Mouse (Mus musculus) CH12.LX (cell line): ENCODE measurements at regions not wholly inside any gene's neighbourhood (a gene's known extent, or its start where the extent isn't known, plus 50 kb on each side); places are given as distances from the start of the nearest gene placed in this dataset.

ENCODE experiments used
- DNase-seq: peaks from one replicate; pipeline ENCODE4 v3.0.0-alpha.2; 2013; ENCODE audit errors: extremely low read depth
- H3K27ac ChIP-seq: 2 replicates; pipeline ENCODE4 v1.5.1; 2012; ENCODE audit warnings: low read depth, mild to moderate bottlenecking, control low read depth, moderate library complexity; ENCODE audit not compliant: insufficient read depth
- H3K27me3 ChIP-seq: replicated peaks from 2 replicates; pipeline ENCODE3; 2012; ENCODE audit warnings: inconsistent platforms
- H3K36me3 ChIP-seq, 2 experiments: replicated peaks in 1 of 2; 2 replicates each; pipeline versions ENCODE3 to v1.6.1; 2012; ENCODE audit warnings: inconsistent platforms in 1 of 2, low read length in 1 of 2, mild to moderate bottlenecking in 1 of 2, mixed read lengths in 1 of 2, moderate library complexity in 1 of 2; ENCODE audit not compliant: control insufficient read depth in 1 of 2, insufficient read depth in 1 of 2
- H3K4me1 ChIP-seq, 2 experiments: 2 replicates each; pipeline ENCODE4 v1.6.1; 2012; ENCODE audit warnings: inconsistent platforms in 1 of 2, moderate library complexity in 1 of 2; ENCODE audit not compliant: insufficient read depth in 2 of 2, control insufficient read depth in 1 of 2
- H3K4me2 ChIP-seq: 2 replicates; pipeline ENCODE4 v1.6.1; 2012; ENCODE audit warnings: low read depth, mild to moderate bottlenecking, control low read depth; ENCODE audit not compliant: poor library complexity, insufficient read depth, severe bottlenecking
- H3K4me3 ChIP-seq, 3 experiments: fragments of 150-350 bp in 1 of 3; sonication (generic) in 1 of 3; replicated peaks in 1 of 3; 2 replicates each; pipeline versions ENCODE3 to v1.5.1; 2011 to 2012; ENCODE audit warnings: low read depth in 2 of 3, low read length in 2 of 3, mild to moderate bottlenecking in 2 of 3, moderate library complexity in 2 of 3, control low read depth in 1 of 3, improper control_type of control experiment in 1 of 3, inconsistent platforms in 1 of 3, mixed read lengths in 1 of 3; ENCODE audit not compliant: poor library complexity in 1 of 3
- H3K79me2 ChIP-seq: replicated peaks from 2 replicates; pipeline ENCODE4 v1.6.1; 2012; ENCODE audit warnings: mild to moderate bottlenecking, moderate library complexity; ENCODE audit not compliant: control insufficient read depth, poor library complexity, insufficient read depth, severe bottlenecking; ENCODE audit errors: extremely low read depth
- H3K9ac ChIP-seq: 2 replicates; pipeline ENCODE4 v1.6.1; 2012; ENCODE audit warnings: low read depth, mild to moderate bottlenecking, control low read depth, moderate library complexity; ENCODE audit not compliant: insufficient read depth
- H3K9me3 ChIP-seq: replicated peaks from 2 replicates; pipeline ENCODE3; 2012; ENCODE audit warnings: low read length, inconsistent platforms, mixed read lengths
- CHD2 ChIP-seq: IDR thresholded peaks from 2 replicates; pipeline ENCODE4 v1.6.1; 2011; ENCODE audit warnings: low read length, improper control_type of control experiment
- E2F4 ChIP-seq: IDR thresholded peaks from 2 replicates; pipeline ENCODE4 v1.6.1; 2011; ENCODE audit warnings: low read depth, low read length, improper control_type of control experiment; ENCODE audit not compliant: insufficient replicate concordance
- GABPA ChIP-seq: IDR thresholded peaks from 2 replicates; pipeline ENCODE4 v1.6.1; 2012; ENCODE audit warnings: low read depth, low read length, improper control_type of control experiment, inconsistent platforms; ENCODE audit not compliant: insufficient replicate concordance
- HCFC1 ChIP-seq: IDR thresholded peaks from 2 replicates; pipeline ENCODE4 v1.6.1; 2012; ENCODE audit warnings: low read depth, mild to moderate bottlenecking, inconsistent platforms, low read length, improper control_type of control experiment
- JUN ChIP-seq: IDR thresholded peaks from 2 replicates; pipeline ENCODE4 v1.6.1; 2011; ENCODE audit warnings: low read depth, mild to moderate bottlenecking, low read length, improper control_type of control experiment, moderate library complexity; ENCODE audit not compliant: insufficient read depth
- MAZ ChIP-seq: IDR thresholded peaks from 2 replicates; pipeline ENCODE4 v1.6.1; 2012; ENCODE audit warnings: low read depth, mild to moderate bottlenecking, inconsistent platforms, low read length, improper control_type of control experiment, moderate library complexity
- MXI1 ChIP-seq: IDR thresholded peaks from 2 replicates; pipeline ENCODE4 v1.6.1; 2011; ENCODE audit warnings: mild to moderate bottlenecking, low read depth, low read length, improper control_type of control experiment
- NELFE ChIP-seq: IDR thresholded peaks from 2 replicates; pipeline ENCODE4 v1.6.1; 2011; ENCODE audit warnings: low read depth, low read length, improper control_type of control experiment
- PAX5 ChIP-seq: IDR thresholded peaks from 2 replicates; pipeline ENCODE4 v1.6.1; 2012; ENCODE audit warnings: low read length, inconsistent platforms, mixed read lengths
- POLR2AphosphoS2 ChIP-seq: IDR thresholded peaks from 2 replicates; pipeline ENCODE4 v1.6.1; 2011; ENCODE audit warnings: low read depth, low read length, improper control_type of control experiment
- RAD21 ChIP-seq: IDR thresholded peaks from 2 replicates; pipeline ENCODE4 v1.6.1; 2011; ENCODE audit warnings: low read depth, mild to moderate bottlenecking, low read length, improper control_type of control experiment, moderate library complexity
- RCOR1 ChIP-seq: conservative IDR thresholded peaks from 2 replicates; pipeline ENCODE4 v1.6.1; 2012; ENCODE audit warnings: low read depth, mild to moderate bottlenecking, inconsistent platforms, low read length, improper control_type of control experiment
- SMC3 ChIP-seq: IDR thresholded peaks from 2 replicates; pipeline ENCODE4 v1.6.1; 2011; ENCODE audit warnings: low read depth, low read length, improper control_type of control experiment
- TBP ChIP-seq: conservative IDR thresholded peaks from 2 replicates; pipeline ENCODE4 v1.6.1; 2011; ENCODE audit warnings: low read depth, low read length, improper control_type of control experiment
- UBTF ChIP-seq: IDR thresholded peaks from 2 replicates; pipeline ENCODE4 v1.6.1; 2012; ENCODE audit warnings: low read depth, mild to moderate bottlenecking, inconsistent platforms, low read length, improper control_type of control experiment, moderate library complexity
- USF1 ChIP-seq: IDR thresholded peaks from 2 replicates; pipeline ENCODE4 v1.6.1; 2014; ENCODE audit warnings: low read depth, mild to moderate bottlenecking, inconsistent platforms, low read length, improper control_type of control experiment
- USF2 ChIP-seq: conservative IDR thresholded peaks from 2 replicates; pipeline ENCODE4 v1.6.1; 2011; ENCODE audit warnings: low read depth, low read length, improper control_type of control experiment
- dilution Hi-C: fragments of 300-500 bp; cut with MboI; formaldehyde crosslinking; loops from 2 replicates; pipeline ENCODE4 v1.14.3; 2020; ENCODE audit warnings: low sequenced_read_pairs; ENCODE audit not compliant: extremely low pct_unique_long_range_greater_than_20kb, extremely low pct_ligation_motif_present
- in situ Hi-C: fragments of 300-500 bp; cut with MboI; formaldehyde crosslinking; loops from 3 replicates; pipeline ENCODE4 v1.14.3; 2019; ENCODE audit warnings: low sequenced_read_pairs, low pct_ligation_motif_present, low pct_unique_long_range_greater_than_20kb, mixed read lengths

GRCm38 (mm10) chr10:68623786-68624185, 82.1 kb upstream of the Cabcoco1 start:
- Histone ChIP-seq H3K4me3 (no peak overlapping the region), H3K9ac (no peak overlapping the region), H3K27ac (no peak overlapping the region), H3K9me3 (no peaks in the 10 kb centered on the region), H3K36me3 (no peaks in the 10 kb centered on the region), H3K4me1 (no peaks in the 10 kb centered on the region), H3K27me3 (no peaks in the 10 kb centered on the region), H3K4me2 (no peak overlapping the region), H3K79me2 (no peaks in the 10 kb centered on the region)
- in situ Hi-C loops (no loop called here), dilution Hi-C loops (no loop called here)
- TF ChIP-seq SMC3, result no peak
- no peak for TF ChIP-seq MAZ
- no peak for TF ChIP-seq GABPA
- TF ChIP-seq MXI1, result no peak
- TF ChIP-seq UBTF, result no peak
- no peak for TF ChIP-seq USF2
- no peak for TF ChIP-seq USF1
- no peak for TF ChIP-seq POLR2AphosphoS2
- no peak for TF ChIP-seq JUN
- no peak for TF ChIP-seq HCFC1
- TF ChIP-seq TBP, result no peak
- TF ChIP-seq RCOR1, result no peak
- DNase-seq, result no peak

- in situ Hi-C loops (no loop called here), dilution Hi-C loops (no loop called here)
- no peak for DNase-seq
- Histone ChIP-seq H3K4me1 (no peaks in the 10 kb centered on the region), H3K9ac (no peak overlapping the region), H3K27me3 (no peaks in the 10 kb centered on the region), H3K9me3 (no peaks in the 10 kb centered on the region), H3K79me2 (no peaks in the 10 kb centered on the region), H3K27ac (no peak overlapping the region), H3K4me3 (no peak overlapping the region), H3K4me2 (no peak overlapping the region), H3K36me3 (no peaks in the 10 kb centered on the region)
- TF ChIP-seq CHD2, result no peak
- no peak for TF ChIP-seq E2F4
- TF ChIP-seq NELFE, result no peak
- no peak for TF ChIP-seq RAD21
- TF ChIP-seq PAX5, result no peak
- no peak for TF ChIP-seq MAZ
Observed at GRCm38 (mm10) chr10:68625329-68625728, 83.6 kb upstream of the Cabcoco1 start.
